Mouse (Mus musculus) urinary bladder, adult 2 months (tissue): Measurements from ENCODE around the gene Btbd3. TPM values are rescaled to one million over a fixed set of nuclear protein-coding genes. Genes with fewer than 3 reads are reported as not detected.

Experiments
- DNase-seq: peaks from one replicate; pipeline ENCODE4 v3.0.0; 2022; ENCODE audit warnings: low spot score
- polyA plus RNA-seq: library from polyadenylated mRNA; depleted of rRNA; stranded (reverse); fragments of >200 nt; gene quantifications from 2 replicates; pipeline ENCODE4 v1.2.3, GENCODE M21; 2012; rRNA removed

Gene Btbd3
- polyA plus RNA-seq: 23.1 and 24.3 TPM in 2 replicates

DNA sequence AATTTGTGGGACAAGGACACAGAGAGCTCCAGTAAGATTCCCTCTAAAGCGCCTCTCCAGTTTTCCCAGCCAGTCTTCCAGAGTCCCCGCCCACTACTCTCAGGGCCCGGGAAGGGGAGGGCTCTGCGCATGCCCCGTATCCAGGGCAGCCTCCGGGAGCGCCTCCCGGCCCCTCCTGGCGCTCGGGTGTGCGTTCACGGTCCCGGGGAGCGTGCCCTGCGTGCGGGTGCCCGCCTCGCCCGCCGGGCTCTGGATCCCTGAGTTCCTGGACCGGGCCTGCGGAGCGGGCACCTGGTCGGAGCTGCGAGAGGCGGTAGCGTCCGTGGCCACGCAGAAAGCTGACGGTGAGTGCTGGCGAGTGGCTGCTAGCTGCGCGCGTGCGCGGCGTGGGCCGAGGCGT, at the start of gene Btbd3:
Btbd3 (plus strand) TSS at position 155 of the 400 bp plus-strand sequence.
- DNase-seq: peak; percentile 93

DNA sequence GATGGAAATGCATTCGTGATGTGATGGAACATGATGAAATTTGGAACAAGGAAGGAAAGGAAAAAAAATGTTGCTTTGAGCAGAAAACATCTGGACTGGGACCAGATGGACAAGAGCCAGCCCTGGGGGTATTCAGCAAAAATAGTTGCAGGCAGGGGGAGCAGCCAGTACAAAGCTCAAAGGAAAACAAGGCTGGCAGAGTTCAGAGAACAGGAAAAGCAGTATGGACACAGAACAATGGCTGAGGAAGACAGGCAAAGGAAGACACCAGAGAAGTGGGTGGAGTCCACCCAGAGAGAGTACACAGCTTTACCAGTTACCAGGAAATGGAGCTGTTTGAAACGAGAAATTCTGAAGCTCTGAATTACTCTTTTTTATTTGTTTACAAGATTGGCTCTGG, 40.8 kb upstream of the Btbd3 start:
- DNase-seq: no peak

DNA sequence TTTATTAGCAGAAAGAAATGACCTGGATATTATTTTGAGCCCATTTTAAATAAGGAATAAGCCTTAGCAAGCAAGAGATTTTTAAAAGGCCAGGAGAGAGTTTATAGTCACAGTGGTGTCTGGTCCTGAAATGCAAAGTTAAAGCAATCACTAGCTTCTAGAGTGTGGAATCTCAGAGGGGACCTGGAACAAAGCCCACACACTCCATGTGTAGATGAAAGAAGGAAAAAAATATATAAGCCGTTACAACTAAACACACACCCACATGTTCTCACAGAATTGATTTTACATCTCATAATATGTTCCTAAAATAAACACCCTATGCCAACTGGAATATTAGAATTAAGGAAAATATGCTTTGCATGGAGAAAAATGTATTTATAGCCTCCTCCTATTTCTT, 36.1 kb upstream of the Btbd3 start:
- no peak for DNase-seq

DNA sequence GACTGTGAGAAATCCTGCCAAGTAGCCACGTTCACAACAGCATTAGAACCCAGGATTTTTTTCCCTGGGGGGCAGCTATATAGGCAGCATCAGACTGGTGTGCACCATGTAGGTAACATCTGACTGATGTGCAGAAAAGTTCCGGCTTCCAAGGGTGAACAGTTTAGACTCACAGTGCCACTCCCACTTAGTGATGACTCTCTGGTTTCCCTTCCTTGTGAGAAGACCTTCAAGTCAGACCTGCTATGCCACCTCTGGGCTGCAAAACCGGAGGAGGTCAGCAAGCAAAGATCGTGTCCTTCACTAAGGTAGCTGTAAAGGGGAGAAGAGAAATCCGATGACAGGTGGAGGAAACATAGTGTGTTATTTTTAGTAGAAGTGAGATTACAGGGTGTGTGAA, 24.1 kb upstream of the Btbd3 start:
- DNase-seq: no peak

DNA sequence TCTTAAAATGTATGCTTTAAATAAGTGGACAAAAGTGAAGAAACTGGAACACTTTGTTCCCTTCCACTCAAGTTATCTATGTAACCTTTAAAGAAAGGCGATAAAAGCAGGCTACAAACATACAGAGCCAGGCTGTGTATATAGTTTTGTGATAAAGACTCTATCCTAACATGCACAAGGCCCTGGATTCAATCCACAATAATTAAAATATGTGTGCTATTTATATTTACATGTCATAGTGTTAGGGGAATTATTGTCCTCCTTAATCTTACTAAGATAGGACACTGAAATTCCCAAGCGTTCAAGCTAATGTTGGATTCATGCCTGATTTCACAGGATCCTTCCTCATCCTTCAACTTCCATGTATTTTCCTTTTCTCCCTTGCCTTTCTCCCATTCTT, 20.2 kb upstream of the Btbd3 start:
- no peak for DNase-seq

DNA sequence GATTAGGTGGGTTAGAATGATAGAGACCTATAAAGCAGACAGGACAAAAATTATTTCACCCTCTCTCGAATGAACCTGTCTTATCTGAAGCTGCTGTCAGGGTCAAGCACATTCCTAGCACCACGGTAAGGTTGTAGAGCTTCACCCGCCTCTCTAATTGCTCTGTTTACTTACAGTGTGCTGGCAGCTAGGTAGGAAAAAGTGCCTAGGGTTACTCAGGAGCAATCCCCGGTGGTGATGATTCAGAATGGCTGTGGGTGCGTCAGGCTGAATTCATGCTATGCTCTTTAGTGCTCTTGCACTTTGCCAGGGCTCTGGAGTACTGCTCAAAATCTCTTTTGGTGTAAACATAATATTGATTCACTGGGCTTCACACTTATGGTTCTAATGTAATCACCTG, 13.9 kb upstream of the Btbd3 start:
- no peak for DNase-seq

DNA sequence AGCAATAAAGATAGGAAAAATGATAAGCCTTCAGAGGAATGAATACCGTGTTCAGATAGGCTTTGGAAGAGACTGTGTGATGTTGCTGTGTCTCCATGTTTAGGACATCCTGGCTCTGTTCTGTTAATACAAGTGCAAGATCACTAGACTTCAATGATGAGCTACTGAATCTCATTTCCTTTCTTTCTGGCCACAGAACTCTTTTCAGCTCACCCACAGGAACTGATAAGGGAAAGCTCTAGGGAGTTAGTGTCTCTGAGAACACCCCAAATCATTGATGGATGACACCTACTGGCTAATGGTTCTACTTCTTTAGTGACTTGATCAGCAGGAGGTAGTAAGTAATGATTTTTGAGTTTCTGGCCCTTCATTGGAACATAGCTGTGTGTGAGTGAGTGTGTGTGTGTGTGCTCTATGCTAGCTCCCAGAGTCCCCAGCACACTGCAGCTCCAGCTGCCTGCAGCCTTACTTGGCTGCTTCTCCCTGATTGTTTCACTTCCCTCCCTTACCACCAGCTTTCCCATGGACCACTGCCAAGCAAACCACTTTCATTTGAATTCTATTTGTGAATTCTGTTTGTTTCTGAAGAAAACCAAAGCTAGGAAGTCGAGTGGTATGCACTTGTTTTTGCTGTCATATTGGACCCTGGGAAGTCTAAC, 10.6 kb upstream of the Btbd3 start:
- DNase-seq: no peak

DNA sequence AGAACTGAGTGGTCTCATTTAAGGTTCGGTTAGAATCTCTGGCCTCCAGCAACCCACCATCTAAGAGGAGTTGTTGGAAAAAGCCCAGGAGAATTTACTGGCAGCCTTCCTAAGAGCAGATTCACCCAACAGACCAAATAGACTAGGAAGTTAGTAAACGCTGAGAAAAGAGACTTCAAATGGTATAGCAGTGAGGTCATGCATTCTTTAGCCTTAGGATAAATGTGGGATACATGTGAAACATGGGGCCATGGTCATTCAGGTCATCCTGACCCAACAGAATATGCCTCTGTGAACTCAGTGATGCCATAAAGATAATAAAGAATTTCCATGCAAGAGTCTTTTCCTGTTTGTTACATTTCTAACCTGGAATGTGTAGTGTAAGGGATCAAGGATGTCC, 8.4 kb upstream of the Btbd3 start:
- DNase-seq: no peak

DNA sequence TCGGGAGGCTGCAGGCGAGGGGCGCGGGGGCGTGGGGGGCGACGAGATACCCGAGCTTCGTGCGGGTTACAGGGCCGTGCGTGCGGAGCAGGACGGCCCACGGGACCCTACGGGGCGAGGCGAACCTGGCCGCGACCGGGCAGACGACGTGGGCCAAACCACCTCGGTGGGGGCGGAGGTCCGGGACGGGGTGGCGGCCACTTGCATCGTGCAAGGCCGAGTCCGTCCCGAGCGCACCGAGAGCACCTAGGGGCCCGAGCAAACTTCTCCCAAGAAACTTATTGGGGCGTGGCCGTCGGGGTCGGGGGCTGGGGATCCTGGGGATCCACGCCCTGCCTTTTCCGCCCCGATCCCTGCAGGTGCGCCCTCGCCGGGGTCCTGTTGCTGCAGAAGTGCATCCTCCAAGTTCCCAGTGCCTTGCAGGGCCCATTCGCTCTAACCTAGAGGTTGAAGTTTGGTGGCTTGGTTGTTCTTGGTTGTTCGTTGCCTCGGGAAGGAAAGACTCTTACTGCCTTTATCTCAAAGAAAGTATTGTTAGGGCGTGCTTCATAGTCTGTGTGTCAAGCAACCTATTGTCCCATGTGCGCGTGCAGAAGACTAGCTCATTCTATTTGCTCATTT, 596 bp downstream of the Btbd3 start:
- no peak for DNase-seq

DNA sequence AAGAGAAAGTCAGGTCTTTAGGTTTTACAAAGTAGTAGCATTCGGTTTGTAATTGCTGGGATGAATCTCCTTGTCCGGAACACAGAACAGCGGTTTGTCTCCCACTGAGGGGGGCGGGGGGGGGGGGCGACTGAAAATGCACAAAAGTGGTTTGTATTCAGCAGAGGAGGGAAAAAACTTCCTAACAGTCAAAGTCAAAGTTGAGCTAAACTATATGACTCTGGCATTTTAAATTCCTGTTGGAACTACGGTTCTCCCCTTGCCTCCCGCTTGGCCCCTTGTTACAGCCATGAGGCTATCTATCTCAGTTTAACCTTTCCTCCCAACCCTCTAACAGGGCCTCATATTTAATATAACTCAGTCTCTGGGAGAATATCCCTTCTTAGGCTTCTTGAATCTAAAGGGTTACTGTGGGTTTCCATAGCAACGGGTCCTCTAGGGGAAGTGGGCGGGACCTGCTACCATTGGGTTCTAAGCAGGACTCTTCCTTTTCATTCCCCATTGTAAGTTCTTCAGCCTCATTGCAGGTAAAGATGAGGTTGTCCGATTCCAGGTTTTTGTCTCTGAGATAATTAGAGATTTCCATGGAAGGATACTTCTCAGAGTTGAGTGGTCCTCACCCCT, 1.4 kb downstream of the Btbd3 start:
- no peak for DNase-seq

DNA sequence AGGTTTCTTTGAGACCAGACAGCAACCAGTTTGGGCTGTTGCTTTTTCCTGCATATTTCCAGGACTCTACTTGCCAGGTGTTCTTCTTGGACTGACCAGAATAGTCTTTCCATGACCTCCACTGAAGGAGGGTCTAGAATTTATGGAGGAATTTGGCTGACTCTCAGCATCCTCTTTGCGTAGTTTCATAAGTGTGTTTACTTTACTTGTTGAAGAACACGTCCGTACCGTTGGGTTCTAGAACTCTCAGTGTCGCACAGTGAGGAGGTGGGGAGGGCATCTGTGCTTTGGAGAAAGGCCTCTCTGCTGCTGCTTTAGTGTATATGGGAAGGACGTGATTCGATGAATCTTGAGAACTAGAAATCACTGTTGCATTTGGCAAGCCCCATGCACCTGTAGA, 4.8 kb downstream of the Btbd3 start:
- DNase-seq: no peak

DNA sequence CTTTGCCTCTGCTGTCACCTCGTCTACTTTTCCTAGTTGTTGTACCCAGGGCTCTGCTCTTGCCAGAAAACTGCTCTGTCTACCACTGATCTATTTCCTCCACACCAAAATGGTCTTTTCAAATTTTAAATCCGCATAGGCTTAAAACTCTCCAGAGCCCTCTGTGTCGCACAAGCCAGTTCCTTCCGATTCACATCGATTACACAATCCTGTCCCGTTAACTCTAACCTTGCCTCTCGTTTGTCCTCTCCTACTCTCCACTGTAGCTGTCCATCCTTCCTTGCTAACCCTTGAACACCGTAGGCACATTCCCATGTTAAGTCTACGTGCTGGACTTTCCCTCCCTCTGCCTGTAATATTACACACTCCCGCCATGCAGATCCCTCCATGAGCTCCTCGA, 6.5 kb downstream of the Btbd3 start:
- no peak for DNase-seq

DNA sequence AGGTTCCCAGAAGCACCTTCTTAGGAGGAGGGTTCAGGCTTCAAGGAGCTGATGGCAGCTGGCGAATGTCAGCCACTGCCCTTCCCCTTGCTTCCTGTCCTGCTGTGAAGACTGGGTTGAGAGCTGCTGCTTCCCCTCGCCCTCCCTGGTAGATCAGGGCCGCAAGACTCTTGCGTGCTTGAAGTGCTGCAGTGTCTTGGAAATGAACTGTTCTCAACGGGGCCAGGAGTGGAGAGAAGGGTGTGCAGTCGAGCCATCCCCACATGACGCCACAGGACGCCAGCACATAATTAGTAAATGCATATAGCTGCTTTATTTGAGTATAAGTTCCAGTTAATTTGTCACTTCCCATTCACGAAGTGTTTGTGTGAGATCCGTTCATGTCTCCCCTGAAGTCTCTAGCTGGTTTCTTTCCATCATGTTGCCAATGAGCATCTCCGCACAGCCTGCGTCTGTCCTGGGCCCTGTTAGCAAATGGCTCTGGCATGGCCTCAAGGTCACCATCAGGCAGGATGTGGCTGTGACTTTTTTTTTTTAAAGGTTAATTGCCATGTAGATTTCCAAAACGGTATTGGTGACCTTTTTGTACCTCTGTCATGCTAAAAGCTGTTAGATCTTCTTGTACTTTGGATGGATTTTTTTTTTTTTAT, 9.1 kb downstream of the Btbd3 start:
- no peak for DNase-seq

DNA sequence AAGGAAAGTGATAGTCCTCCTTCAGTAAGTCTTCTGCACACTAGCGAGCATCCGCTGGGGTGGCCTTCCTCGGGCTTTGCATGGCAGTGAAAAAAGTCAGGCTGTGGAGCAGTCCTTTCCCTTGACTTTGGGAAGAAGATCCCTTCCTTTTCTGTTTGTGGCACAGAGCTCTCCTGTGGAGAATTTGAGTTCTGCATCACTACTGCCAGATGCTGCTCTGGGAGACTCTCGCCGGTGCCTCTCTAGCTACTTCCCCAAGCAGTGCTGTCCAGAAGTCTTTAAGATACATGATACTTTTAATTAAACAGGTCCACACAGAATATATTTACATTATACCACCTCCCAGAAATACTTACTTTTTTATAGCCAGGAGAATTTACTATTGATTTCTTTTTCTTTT, 10.3 kb downstream of the Btbd3 start:
- DNase-seq: no peak

DNA sequence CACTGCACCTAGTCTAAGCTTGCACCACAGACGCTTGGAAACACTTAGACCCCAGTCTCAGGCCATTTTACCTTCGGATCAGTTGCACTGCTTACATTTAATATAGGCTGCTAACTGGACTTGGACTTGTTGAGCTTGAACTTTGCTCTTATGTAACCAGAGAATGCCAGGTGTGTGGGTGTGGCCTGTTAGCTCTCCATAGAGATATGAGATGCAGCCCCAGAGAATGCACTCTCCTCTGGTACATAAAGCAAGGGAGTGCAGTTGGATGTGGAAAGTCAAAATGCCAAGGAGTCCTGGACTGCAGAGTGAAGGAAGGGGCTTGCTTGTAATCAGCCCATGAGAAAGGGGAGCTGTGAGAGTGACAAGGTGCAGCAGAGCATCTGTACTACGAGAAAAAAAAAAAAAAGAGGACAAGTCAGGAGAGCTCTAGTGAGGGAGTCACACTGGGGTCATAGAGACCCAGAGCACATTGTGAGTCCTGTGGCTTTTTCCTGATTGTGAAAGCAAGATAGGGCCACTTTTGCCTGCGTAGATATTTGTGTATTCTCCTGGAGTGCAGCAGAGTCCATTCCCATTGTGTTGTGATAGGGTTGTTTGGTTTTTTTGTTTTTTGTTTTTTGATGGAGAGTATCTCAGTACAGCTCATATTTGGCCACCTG, 11.6 kb downstream of the Btbd3 start:
- no peak for DNase-seq

DNA sequence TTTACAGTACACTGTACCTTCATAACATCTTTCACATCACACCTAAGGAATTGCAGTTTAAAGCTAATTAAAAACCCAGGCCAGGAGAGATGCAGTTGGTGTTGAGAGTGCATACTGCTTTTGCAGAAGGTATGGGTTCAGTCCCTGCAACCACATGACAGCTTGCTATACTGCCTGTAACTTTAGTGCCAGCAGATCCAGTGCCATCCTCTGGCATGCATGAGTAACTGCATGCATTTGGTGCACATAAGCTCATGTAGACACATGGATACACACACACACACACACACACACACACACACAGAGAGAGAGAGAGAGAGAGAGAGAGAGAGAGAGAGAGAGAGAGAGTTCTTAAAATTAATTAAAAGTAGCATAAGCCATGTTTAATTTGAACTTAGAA, 13.0 kb downstream of the Btbd3 start:
- no peak for DNase-seq

DNA sequence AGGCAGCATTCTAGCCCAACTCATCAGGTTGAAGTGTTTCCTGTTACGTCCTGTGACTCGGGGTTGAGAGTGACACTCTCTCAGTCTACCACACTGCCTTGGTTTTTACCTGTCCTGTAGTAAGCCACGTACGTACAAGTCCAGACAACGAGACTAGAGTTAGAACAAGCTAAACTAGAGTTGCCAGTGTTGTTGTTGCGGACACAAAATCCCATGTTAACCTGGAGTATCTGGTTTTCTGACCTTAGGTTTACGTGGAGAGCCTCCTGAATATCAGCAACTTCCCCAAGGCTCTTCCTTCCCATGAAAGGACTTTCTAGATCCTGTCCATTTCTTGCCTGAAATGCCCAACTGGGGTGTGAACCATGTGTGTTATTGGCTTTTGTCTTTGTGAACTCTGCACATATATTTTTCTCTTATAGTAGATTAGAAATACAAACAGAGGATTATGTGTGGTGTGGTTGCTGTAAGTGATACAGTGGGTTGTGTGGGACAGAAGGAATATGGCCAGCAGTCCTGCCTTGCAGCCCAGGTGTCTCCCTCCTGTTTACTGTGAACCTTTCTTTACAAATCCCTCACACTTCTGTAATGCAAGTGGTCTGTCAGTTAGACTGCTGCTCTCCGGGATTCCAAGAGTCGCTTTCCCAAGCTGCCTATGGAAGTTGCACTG, 17.2 kb downstream of the Btbd3 start:
- DNase-seq: no peak

DNA sequence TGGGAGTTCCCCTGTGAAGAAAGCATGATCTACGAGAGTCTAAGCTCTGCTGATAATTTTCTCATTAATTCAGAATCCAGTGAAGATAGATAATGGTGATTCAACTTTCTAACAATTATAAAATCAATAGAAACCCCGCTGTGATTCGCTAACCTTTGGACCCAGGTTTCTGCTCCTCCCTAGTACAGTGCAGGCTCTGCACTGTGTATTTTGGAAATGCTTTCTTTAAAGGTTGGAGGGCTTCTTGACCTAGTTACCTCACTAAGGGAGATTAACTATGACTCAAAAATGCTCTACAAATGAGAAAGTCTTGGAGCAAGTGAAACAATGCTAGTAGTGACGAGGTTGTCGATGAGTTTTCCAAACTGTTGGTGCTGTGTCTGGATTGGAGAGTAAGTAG, 17.7 kb downstream of the Btbd3 start:
- DNase-seq: no peak

DNA sequence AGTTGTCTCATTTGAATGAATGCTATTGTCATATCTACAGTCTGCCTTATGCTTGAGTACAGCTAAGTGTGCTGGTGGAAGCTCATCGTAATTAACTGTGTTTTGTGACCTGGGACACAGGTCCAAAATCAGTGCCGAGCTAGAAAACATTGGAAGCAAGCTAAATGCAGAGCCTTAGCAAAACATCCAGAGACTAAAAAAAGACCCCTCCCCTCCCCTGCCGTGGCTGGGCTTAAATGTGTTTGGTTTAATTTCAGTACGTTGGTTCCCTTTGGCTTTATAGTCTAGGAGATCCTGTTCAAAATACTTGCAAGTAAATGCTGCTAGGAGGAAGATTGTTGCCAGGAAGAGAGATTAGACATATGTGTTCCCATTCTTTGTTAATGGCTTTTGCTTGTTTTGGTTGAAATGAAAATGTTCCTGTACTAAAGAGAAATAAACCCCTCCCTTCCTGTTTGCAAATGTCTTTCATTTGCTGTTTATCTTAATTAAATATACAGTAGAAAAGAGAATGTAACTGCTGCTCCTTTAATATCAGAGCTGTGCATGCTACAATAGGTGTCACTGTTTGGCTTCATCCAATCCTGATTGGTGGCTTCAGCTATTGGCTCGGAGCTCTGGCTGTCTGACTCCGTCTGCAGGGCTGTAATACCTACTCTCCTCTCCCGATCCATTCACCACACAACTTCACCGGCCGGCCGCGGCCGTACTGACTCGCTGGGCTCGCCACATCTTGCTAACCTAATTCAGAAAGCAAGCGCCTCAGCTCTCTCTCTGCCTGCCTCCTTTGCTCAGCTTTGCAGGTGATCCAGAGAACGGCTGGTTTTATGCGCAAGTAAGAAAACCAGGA, 21.7 kb downstream of the Btbd3 start:
- no peak for DNase-seq

DNA sequence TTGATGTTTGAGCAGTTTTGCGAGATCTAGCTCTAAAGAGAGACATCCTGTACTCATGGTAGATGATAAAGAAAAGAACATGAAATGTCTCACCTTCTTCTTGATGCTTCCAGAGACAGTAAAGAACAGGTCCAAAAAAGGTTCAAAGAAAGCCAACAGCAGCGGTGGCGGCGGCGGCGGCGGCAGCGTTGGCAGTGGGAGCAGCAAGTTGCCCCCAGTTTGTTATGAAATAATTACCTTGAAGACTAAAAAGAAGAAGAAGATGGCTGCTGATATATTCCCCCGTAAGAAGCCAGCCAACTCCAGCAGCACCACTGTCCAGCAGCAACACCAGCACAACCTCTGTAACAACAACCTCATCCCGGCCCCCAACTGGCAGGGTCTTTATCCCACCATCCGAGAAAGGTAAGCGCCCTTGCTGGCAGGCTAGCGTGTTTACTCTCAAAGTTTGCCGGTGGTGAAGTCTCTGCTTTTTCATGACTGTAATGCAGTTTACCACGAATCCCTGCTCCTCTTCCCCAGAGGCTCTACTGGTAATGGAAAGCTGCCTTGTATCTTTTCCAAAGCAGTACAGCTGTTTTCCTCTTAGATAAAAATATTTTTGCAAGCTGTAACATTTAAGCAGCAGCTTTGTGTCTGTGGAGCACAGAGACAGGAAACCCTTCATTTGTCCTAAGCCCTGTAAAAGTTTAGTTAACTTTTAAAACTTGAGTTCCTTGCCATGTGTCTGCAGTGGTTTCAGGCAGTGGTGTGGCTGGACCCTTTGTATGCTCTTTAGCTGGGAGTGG, 22.7 kb downstream of the Btbd3 start:
- no peak for DNase-seq
